In genomic region chr1:180255294-180256117, GRCm38 (mm10) we compare ENCODE assay signal across 7 mouse cellular contexts. TPM values are rescaled to one million over a fixed set of nuclear protein-coding genes. Genes with fewer than 3 reads are reported as not detected.
DNase-seq lines count a peak whose midpoint lies in the region; ATAC-seq and TF ChIP-seq lines count a peak whose summit lies in the region.

No protein-coding gene starts in this region.

- peak overlapping the region; percentile 51 for H3K27ac ChIP-seq in testis, adult 2 months (ENCODE audit: control insufficient read depth, insufficient read depth, low read depth, low read length)
- peak overlapping the region; percentile 29 for H3K27ac ChIP-seq in bone marrow macrophage, adult 2 months (ENCODE audit: insufficient read depth, low read depth, low read length)
- peak overlapping the region; percentile 86 for H3K27ac ChIP-seq in hindbrain, embryonic 15.5 days (replicated peaks)
- peak overlapping the region; percentile 91 for H3K27ac ChIP-seq in liver, embryonic 15.5 days (replicated peaks)
- H3K27ac ChIP-seq in olfactory bulb, adult 2 months (ENCODE audit: insufficient read depth, low read depth, low read length), result peak overlapping the region; percentile 16; the same call in 1 of the 2 replicates

- no peak for TF ChIP-seq CTCF in testis, adult 2 months (IDR thresholded peaks at IDR 0.05; ENCODE audit: control insufficient read depth, insufficient read depth, insufficient replicate concordance, low read depth, low read length)
- TF ChIP-seq CTCF in bone marrow macrophage, adult 2 months (IDR thresholded peaks at IDR 0.05; ENCODE audit: low read depth, low read length), result no peak
- TF ChIP-seq CTCF in olfactory bulb, adult 2 months (IDR thresholded peaks at IDR 0.05; ENCODE audit: insufficient read depth, low read depth, low read length), result no peak

- ATAC-seq in hindbrain, embryonic 15.5 days (ENCODE audit: low FRiP score, low read depth), result peak; percentile 69
- ATAC-seq in liver, embryonic 15.5 days (ENCODE audit: insufficient read depth), result peak; percentile 40

- H3K9me3 ChIP-seq in hindbrain, embryonic 15.5 days, result no peaks in the 10 kb centered on the region
- H3K9me3 ChIP-seq in liver, embryonic 15.5 days (replicated peaks), result no peaks in the 10 kb centered on the region

- H3K9ac ChIP-seq in hindbrain, embryonic 15.5 days, result peak overlapping the region; percentile 91
- peak overlapping the region; percentile 85 for H3K9ac ChIP-seq in liver, embryonic 15.5 days

- no peaks in the 10 kb centered on the region for H3K36me3 ChIP-seq in testis, adult 2 months (ENCODE audit: control insufficient read depth, insufficient read depth, low read length)
- H3K36me3 ChIP-seq in hindbrain, embryonic 15.5 days, result no peaks in the 10 kb centered on the region
- H3K36me3 ChIP-seq in liver, embryonic 15.5 days (replicated peaks), result no peaks in the 10 kb centered on the region

- peak overlapping the region; percentile 89 for H3K4me2 ChIP-seq in hindbrain, embryonic 15.5 days
- peak overlapping the region; percentile 100 for H3K4me2 ChIP-seq in liver, embryonic 15.5 days

- no peak for DNase-seq in testis, postnatal 14 days (ENCODE audit: low spot score)
- peak; percentile 25 to 27 for DNase-seq in frontal cortex, postnatal 14 days (ENCODE audit: low spot score in 2 of 2)

- H3K4me3 ChIP-seq in testis, adult 2 months (ENCODE audit: control insufficient read depth, low read depth, low read length), result peak overlapping the region; percentile 89
- peak overlapping the region; percentile 97 for H3K4me3 ChIP-seq in bone marrow macrophage, adult 2 months (ENCODE audit: insufficient read depth, low read length)
- peak overlapping the region; percentile 88 for H3K4me3 ChIP-seq in hindbrain, embryonic 15.5 days
- peak overlapping the region; percentile 93 for H3K4me3 ChIP-seq in liver, embryonic 15.5 days (replicated peaks)
- H3K4me3 ChIP-seq in olfactory bulb, adult 2 months (ENCODE audit: insufficient read depth, low read depth, low read length), result peak overlapping the region; percentile 79

- no peak for TF ChIP-seq POLR2A in testis, adult 2 months (IDR thresholded peaks at IDR 0.05; ENCODE audit: control insufficient read depth, low read depth, low read length)
- TF ChIP-seq POLR2A in bone marrow macrophage, adult 2 months (IDR thresholded peaks at IDR 0.05; ENCODE audit: borderline replicate concordance, low read depth, low read length), result no peak
- TF ChIP-seq POLR2A in olfactory bulb, adult 2 months (IDR thresholded peaks at IDR 0.05; ENCODE audit: insufficient read depth, low read depth, low read length), result no peak

- H3K27me3 ChIP-seq in testis, adult 2 months (ENCODE audit: control insufficient read depth, insufficient read depth, low read length), result no peaks in the 10 kb centered on the region
- no peaks in the 10 kb centered on the region for H3K27me3 ChIP-seq in hindbrain, embryonic 15.5 days
- H3K27me3 ChIP-seq in liver, embryonic 15.5 days, result no peaks in the 10 kb centered on the region

- peaks cover 11% of the 10 kb centered on the region for H3K4me1 ChIP-seq in testis, adult 2 months (ENCODE audit: control insufficient read depth, insufficient read depth, low read length)
- H3K4me1 ChIP-seq in bone marrow macrophage, adult 2 months (ENCODE audit: control insufficient read depth, insufficient read depth, low read length), result peaks cover 53% of the 10 kb centered on the region
- H3K4me1 ChIP-seq in hindbrain, embryonic 15.5 days (replicated peaks), result peaks cover 17% of the 10 kb centered on the region
- H3K4me1 ChIP-seq in liver, embryonic 15.5 days (replicated peaks), result peaks cover 91% of the 10 kb centered on the region
- peaks cover 10% of the 10 kb centered on the region for H3K4me1 ChIP-seq in olfactory bulb, adult 2 months (ENCODE audit: control insufficient read depth, insufficient read depth, low read length)

- 2% methylated on average over 33 of the region's 33 CpGs for WGBS in hindbrain, embryonic 15.5 days
- 2% methylated on average over 33 of the region's 33 CpGs for WGBS in liver, embryonic 15.5 days (ENCODE audit: insufficient replicate concordance)
- 2% methylated on average over 33 of the region's 33 CpGs for WGBS in olfactory bulb, adult 2 months

RNA-seq across cellular contexts. Expression of gene Psen2, which starts 7.7 kb away (rescaled TPM):
- polyA plus RNA-seq in testis, adult 2 months (2012; rRNA removed), result 8.7 and 8.8 TPM in 2 replicates
- 70.9 and 82.6 TPM in 2 replicates for polyA plus RNA-seq in bone marrow macrophage, adult 2 months (2012; ENCODE audit: insufficient read depth, insufficient read length, missing spikeins)
- polyA plus RNA-seq in hindbrain, embryonic 15.5 days (2015; fragmentation: Nextera tagmentation; extraction: Ambion mirVana), result 18.5 and 19.9 TPM in 2 replicates
- 27.0 and 30.6 TPM in 2 replicates for polyA plus RNA-seq in liver, embryonic 15.5 days (2015; fragmentation: Nextera tagmentation; extraction: Ambion mirVana)
- not detected in 2 replicates for polyA plus RNA-seq in olfactory bulb, adult 2 months (2012; ENCODE audit: insufficient read depth, insufficient read length, low replicate concordance, missing spikeins)

RNA-seq across cellular contexts. Expression of gene Coq8a, which starts 56.1 kb away (rescaled TPM):
- polyA plus RNA-seq in testis, adult 2 months (2012; rRNA removed), result 9.6 and 12.4 TPM in 2 replicates
- 13.4 and 14.1 TPM in 2 replicates for polyA plus RNA-seq in bone marrow macrophage, adult 2 months (2012; ENCODE audit: insufficient read depth, insufficient read length, missing spikeins)
- 2.3 and 2.6 TPM in 2 replicates for polyA plus RNA-seq in hindbrain, embryonic 15.5 days (2015; fragmentation: Nextera tagmentation; extraction: Ambion mirVana)
- polyA plus RNA-seq in liver, embryonic 15.5 days (2015; fragmentation: Nextera tagmentation; extraction: Ambion mirVana), result 25.3 and 27.0 TPM in 2 replicates
- not detected in 2 replicates for polyA plus RNA-seq in olfactory bulb, adult 2 months (2012; ENCODE audit: insufficient read depth, insufficient read length, low replicate concordance, missing spikeins)

Comparison
In these comparisons a context has a peak if more than half of its experiments do, and no peak if none do; other contexts are left out.
1. H3K27ac ChIP-seq: peak in every context shown above with its lines; median percentile 91 in liver, embryonic 15.5 days; 86 in hindbrain, embryonic 15.5 days; 51 in testis, adult 2 months; 29 in bone marrow macrophage, adult 2 months; 16 in olfactory bulb, adult 2 months.